Mouse (Mus musculus): ENCODE data around the gene Gpr153.
A peak's percentile ranks its signal among the peaks of the same experiment; 100 is the strongest.

The Gpr153 gene

GRCm38 (mm10) chr4:152273621-152274236, at the start of gene Gpr153:
Gene Gpr153 (plus strand): TSS chr4:152274232.
- DNase-seq (ENCODE audit: low read depth, low spot score), result no peak

- no peak for DNase-seq (ENCODE audit: low read depth, low spot score)
Observed at GRCm38 (mm10) chr4:152226901-152227486, 47.0 kb upstream of the Gpr153 start.

- no peak for DNase-seq (ENCODE audit: low read depth, low spot score)
Observed at GRCm38 (mm10) chr4:152227749-152228527, 46.1 kb upstream of the Gpr153 start.

GRCm38 (mm10) chr4:152230331-152230730, 43.7 kb upstream of the Gpr153 start:
- peak; percentile 23 for DNase-seq (ENCODE audit: low read depth, low spot score)

GRCm38 (mm10) chr4:152231326-152231725, 42.7 kb upstream of the Gpr153 start:
- DNase-seq (ENCODE audit: low read depth, low spot score), result no peak

- DNase-seq (ENCODE audit: low read depth, low spot score), result no peak
Observed at GRCm38 (mm10) chr4:152232411-152232903, 41.6 kb upstream of the Gpr153 start.

GRCm38 (mm10) chr4:152239974-152240373, 34.1 kb upstream of the Gpr153 start:
- DNase-seq (ENCODE audit: low read depth, low spot score), result no peak

- no peak for DNase-seq (ENCODE audit: low read depth, low spot score)
Observed at GRCm38 (mm10) chr4:152243241-152243891, 30.7 kb upstream of the Gpr153 start.

GRCm38 (mm10) chr4:152243969-152244368, 30.1 kb upstream of the Gpr153 start:
- DNase-seq (ENCODE audit: low read depth, low spot score), result no peak

GRCm38 (mm10) chr4:152244545-152245522, 29.2 kb upstream of the Gpr153 start:
- DNase-seq (ENCODE audit: low read depth, low spot score), result no peak

- DNase-seq (ENCODE audit: low read depth, low spot score), result no peak
Observed at GRCm38 (mm10) chr4:152246011-152246410, 28.0 kb upstream of the Gpr153 start.

GRCm38 (mm10) chr4:152247195-152247594, 26.8 kb upstream of the Gpr153 start:
- no peak for DNase-seq (ENCODE audit: low read depth, low spot score)

GRCm38 (mm10) chr4:152250615-152251014, 23.4 kb upstream of the Gpr153 start:
- no peak for DNase-seq (ENCODE audit: low read depth, low spot score)

- no peak for DNase-seq (ENCODE audit: low read depth, low spot score)
Observed at GRCm38 (mm10) chr4:152253183-152253759, 20.8 kb upstream of the Gpr153 start.

GRCm38 (mm10) chr4:152257070-152257469, 17.0 kb upstream of the Gpr153 start:
- no peak for DNase-seq (ENCODE audit: low read depth, low spot score)

- DNase-seq (ENCODE audit: low read depth, low spot score), result no peak
Observed at GRCm38 (mm10) chr4:152260451-152260850, 13.6 kb upstream of the Gpr153 start.

GRCm38 (mm10) chr4:152262187-152262586, 11.8 kb upstream of the Gpr153 start:
- DNase-seq (ENCODE audit: low read depth, low spot score), result no peak

GRCm38 (mm10) chr4:152263089-152263488, 10.9 kb upstream of the Gpr153 start:
- no peak for DNase-seq (ENCODE audit: low read depth, low spot score)

- no peak for DNase-seq (ENCODE audit: low read depth, low spot score)
Observed at GRCm38 (mm10) chr4:152263512-152264176, 10.4 kb upstream of the Gpr153 start.

- no peak for DNase-seq (ENCODE audit: low read depth, low spot score)
Observed at GRCm38 (mm10) chr4:152264177-152264530, 9.9 kb upstream of the Gpr153 start.
